Mouse (Mus musculus): ENCODE data around the gene Ihh. TPM values are rescaled to one million over a fixed set of nuclear protein-coding genes. Genes with fewer than 3 reads are reported as not detected.

The Ihh gene
- total and polyA plus RNA-seq, 2 experiments from 2014 or later, result 0.19 to 0.29 TPM

DNA sequence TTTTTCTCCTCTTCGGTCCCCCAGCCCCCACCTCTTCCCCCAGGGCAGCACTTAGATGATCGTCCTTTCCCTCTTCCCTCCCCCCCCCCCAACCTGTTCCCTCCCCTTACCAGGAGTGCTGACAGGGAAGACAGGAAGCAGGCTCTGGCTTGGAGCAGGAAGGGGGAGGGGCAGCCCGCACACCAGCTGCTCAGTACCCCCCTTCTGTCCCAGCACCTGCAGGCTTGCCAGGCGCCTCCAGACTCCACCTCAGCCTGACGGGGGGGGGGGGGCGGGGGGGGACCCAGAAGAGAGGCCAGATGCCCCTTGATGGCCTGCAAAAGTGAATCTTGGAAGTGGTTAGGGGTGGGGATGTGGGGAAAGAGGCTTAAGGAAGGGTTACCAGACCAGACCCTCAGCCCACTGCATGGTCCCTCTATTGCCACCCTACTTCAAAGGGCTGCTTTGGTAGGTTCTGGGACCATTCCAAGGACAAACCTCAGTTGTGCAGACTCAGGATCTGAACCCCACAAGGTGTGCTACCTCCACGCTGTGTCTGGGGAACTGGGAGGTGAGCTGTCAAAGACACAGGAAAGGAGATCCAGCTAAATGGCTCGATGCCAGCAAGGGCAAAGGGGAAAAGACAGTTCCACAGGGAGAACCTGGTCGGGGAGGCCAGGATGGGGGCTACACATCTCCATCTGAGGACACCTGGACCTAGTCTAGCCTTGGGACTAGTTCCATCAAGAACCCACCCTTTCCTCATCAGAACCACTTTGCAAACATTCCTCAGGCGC lies 52.6 kb downstream of the Ihh start:
- Histone ChIP-seq H3K27me3 (ENCODE audit: insufficient read depth, low read length) (peaks cover 72% of the 10 kb centered on the region), H3K4me2 (ENCODE audit: low read depth) (no peak overlapping the region), H3K4me3 (ENCODE audit: low read depth, low read length) (no peak overlapping the region), H3K4me1 (ENCODE audit: insufficient read depth) (no peaks in the 10 kb centered on the region), H3K36me3 (ENCODE audit: insufficient read depth) (no peaks in the 10 kb centered on the region), H3K9ac (no peak overlapping the region), H3K9me3 (ENCODE audit: low read length) (no peaks in the 10 kb centered on the region), H3K27ac (ENCODE audit: low read depth, low read length) (no peak overlapping the region)
- 10% methylated on average over 7 of the region's 10 CpGs for whole genome bisulfite sequencing
- DNase-seq, result no peak
- TF ChIP-seq CTCF (IDR thresholded peaks at IDR 0.05; ENCODE audit: low read depth), result no peak
- no peak for ATAC-seq

DNA sequence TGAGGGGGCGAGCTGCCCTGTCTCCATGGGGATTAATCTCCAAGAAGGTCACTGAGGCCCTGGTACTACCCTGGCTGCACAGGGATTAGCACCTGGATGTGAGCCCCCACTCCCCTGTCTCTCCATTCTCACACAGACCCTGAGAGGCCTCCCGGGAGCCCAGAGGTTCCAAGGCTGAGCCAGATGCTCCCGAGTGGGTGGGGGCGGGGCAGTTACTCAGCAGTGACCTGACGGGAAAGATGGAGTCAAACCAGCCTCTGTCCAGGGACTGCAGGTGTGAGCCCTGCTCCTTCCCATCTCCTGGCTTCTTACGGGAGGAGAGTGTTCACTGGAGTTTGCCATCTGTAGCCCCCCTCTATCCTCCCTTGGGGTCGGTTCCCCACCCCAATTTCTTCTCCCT lies 53.5 kb downstream of the Ihh start:
- Histone ChIP-seq H3K9ac (no peak overlapping the region), H3K4me1 (ENCODE audit: insufficient read depth) (no peaks in the 10 kb centered on the region), H3K4me2 (ENCODE audit: low read depth) (no peak overlapping the region), H3K27me3 (ENCODE audit: insufficient read depth, low read length) (peaks cover 77% of the 10 kb centered on the region), H3K36me3 (ENCODE audit: insufficient read depth) (no peaks in the 10 kb centered on the region), H3K4me3 (ENCODE audit: low read depth, low read length) (no peak overlapping the region), H3K9me3 (ENCODE audit: low read length) (no peaks in the 10 kb centered on the region), H3K27ac (ENCODE audit: low read depth, low read length) (no peak overlapping the region)
- ATAC-seq (no peak), DNase-seq (no peak)
- no peak for TF ChIP-seq CTCF (IDR thresholded peaks at IDR 0.05; ENCODE audit: low read depth)
- 6% methylated on average over 7 of the region's 7 CpGs for WGBS

MicroRNAs encoded within 50 kb of the gene (microRNA counts, 519-probe panel; counts per million panel counts)
- microRNA mmu-miR-375, result not detected

Small RNA genes lying within 50 kb of the gene (microRNA-seq; reads per million reads assigned to microRNA genes)
- 347 to 375 reads per million in 2 experiments for gene Mir375

Other genes starting within 250 kb of the Ihh start
- 1.3 and 1.6 TPM in 2 replicates for gene Cyp27a1, start 238.1 kb downstream of the Ihh start, total RNA-seq (2014; rRNA removed)
- 1.5 and 1.6 TPM in 2 replicates for gene Cyp27a1, start 238.1 kb downstream of the Ihh start, polyA plus RNA-seq (2015; fragmentation: Nextera tagmentation; extraction: Ambion mirVana)
- gene Prkag3, start 202.5 kb downstream of the Ihh start, total RNA-seq (2014; rRNA removed), result 0.23 TPM in 1 of 2 replicates, not detected in the other
- gene Prkag3, start 202.5 kb downstream of the Ihh start, polyA plus RNA-seq (2015; fragmentation: Nextera tagmentation; extraction: Ambion mirVana), result not detected in 2 replicates
- gene Wnt6, start 179.8 kb downstream of the Ihh start, total RNA-seq (2014; rRNA removed), result 6.1 and 7.2 TPM in 2 replicates
- gene Wnt6, start 179.8 kb downstream of the Ihh start, polyA plus RNA-seq (2015; fragmentation: Nextera tagmentation; extraction: Ambion mirVana), result 3.8 and 4.6 TPM in 2 replicates
- gene Wnt10a, start 160.2 kb downstream of the Ihh start, total RNA-seq (2014; rRNA removed), result 0.15 and 0.19 TPM in 2 replicates
- 0.21 and 0.23 TPM in 2 replicates for gene Wnt10a, start 160.2 kb downstream of the Ihh start, polyA plus RNA-seq (2015; fragmentation: Nextera tagmentation; extraction: Ambion mirVana)
- gene Cdk5r2, start 96.7 kb downstream of the Ihh start, total RNA-seq (2014; rRNA removed), result 24.2 and 27.2 TPM in 2 replicates
- gene Cdk5r2, start 96.7 kb downstream of the Ihh start, polyA plus RNA-seq (2015; fragmentation: Nextera tagmentation; extraction: Ambion mirVana), result 9.7 and 10.0 TPM in 2 replicates
- gene Fev, start 66.3 kb downstream of the Ihh start, total RNA-seq (2014; rRNA removed), result not detected in 2 replicates
- not detected in 2 replicates for gene Fev, start 66.3 kb downstream of the Ihh start, polyA plus RNA-seq (2015; fragmentation: Nextera tagmentation; extraction: Ambion mirVana)
- not detected in 2 replicates for gene Cryba2, start 58.5 kb downstream of the Ihh start, total RNA-seq (2014; rRNA removed)
- not detected in 2 replicates for gene Cryba2, start 58.5 kb downstream of the Ihh start, polyA plus RNA-seq (2015; fragmentation: Nextera tagmentation; extraction: Ambion mirVana)
- 2.1 and 3.4 TPM in 2 replicates for gene Cfap65, start 16.1 kb downstream of the Ihh start, total RNA-seq (2014; rRNA removed)
- 0.52 and 1.1 TPM in 2 replicates for gene Cfap65, start 16.1 kb downstream of the Ihh start, polyA plus RNA-seq (2015; fragmentation: Nextera tagmentation; extraction: Ambion mirVana)
- 3.6 and 4.2 TPM in 2 replicates for gene Nhej1, start 173.5 kb upstream of the Ihh start, total RNA-seq (2014; rRNA removed)
- gene Nhej1, start 173.5 kb upstream of the Ihh start, polyA plus RNA-seq (2015; fragmentation: Nextera tagmentation; extraction: Ambion mirVana), result 3.9 and 4.9 TPM in 2 replicates
- not detected in 2 replicates for gene Slc23a3, start 182.2 kb upstream of the Ihh start, total RNA-seq (2014; rRNA removed)
- not detected in 2 replicates for gene Slc23a3, start 182.2 kb upstream of the Ihh start, polyA plus RNA-seq (2015; fragmentation: Nextera tagmentation; extraction: Ambion mirVana)
- 47.1 and 50.3 TPM in 2 replicates for gene Cnppd1, start 191.0 kb upstream of the Ihh start, total RNA-seq (2014; rRNA removed)
- gene Cnppd1, start 191.0 kb upstream of the Ihh start, polyA plus RNA-seq (2015; fragmentation: Nextera tagmentation; extraction: Ambion mirVana), result 57.3 and 58.3 TPM in 2 replicates
- 141 and 181 TPM in 2 replicates for gene Retreg2, start 191.1 kb upstream of the Ihh start, total RNA-seq (2014; rRNA removed)
- 108 and 121 TPM in 2 replicates for gene Retreg2, start 191.1 kb upstream of the Ihh start, polyA plus RNA-seq (2015; fragmentation: Nextera tagmentation; extraction: Ambion mirVana)
- gene Zfand2b, start 217.0 kb upstream of the Ihh start, total RNA-seq (2014; rRNA removed), result 33.1 and 43.5 TPM in 2 replicates
- gene Zfand2b, start 217.0 kb upstream of the Ihh start, polyA plus RNA-seq (2015; fragmentation: Nextera tagmentation; extraction: Ambion mirVana), result 44.9 and 48.4 TPM in 2 replicates
- 40.7 and 42.5 TPM in 2 replicates for gene Abcb6, start 228.7 kb upstream of the Ihh start, total RNA-seq (2014; rRNA removed)
- 46.0 and 52.5 TPM in 2 replicates for gene Abcb6, start 228.7 kb upstream of the Ihh start, polyA plus RNA-seq (2015; fragmentation: Nextera tagmentation; extraction: Ambion mirVana)
- 17.9 and 22.2 TPM in 2 replicates for gene Ankzf1, start 240.5 kb upstream of the Ihh start, total RNA-seq (2014; rRNA removed)
- 12.5 and 13.5 TPM in 2 replicates for gene Ankzf1, start 240.5 kb upstream of the Ihh start, polyA plus RNA-seq (2015; fragmentation: Nextera tagmentation; extraction: Ambion mirVana)
- 53.2 and 76.1 TPM in 2 replicates for gene Atg9a, start 240.5 kb upstream of the Ihh start, total RNA-seq (2014; rRNA removed)
- gene Atg9a, start 240.5 kb upstream of the Ihh start, polyA plus RNA-seq (2015; fragmentation: Nextera tagmentation; extraction: Ambion mirVana), result 47.2 and 57.9 TPM in 2 replicates

Measured in forebrain, postnatal 0 days (tissue).